Mouse (Mus musculus) A20 (cell line): ENCODE results near the gene Pdzrn3.
A peak's percentile ranks its signal among the peaks of the same experiment; 100 is the strongest.

Experiments used
- DNase-seq: peaks from one replicate; pipeline ENCODE4 v3.0.0-alpha.2; 2011; ENCODE audit warnings: low read depth, low spot score

Gene Pdzrn3

DNA sequence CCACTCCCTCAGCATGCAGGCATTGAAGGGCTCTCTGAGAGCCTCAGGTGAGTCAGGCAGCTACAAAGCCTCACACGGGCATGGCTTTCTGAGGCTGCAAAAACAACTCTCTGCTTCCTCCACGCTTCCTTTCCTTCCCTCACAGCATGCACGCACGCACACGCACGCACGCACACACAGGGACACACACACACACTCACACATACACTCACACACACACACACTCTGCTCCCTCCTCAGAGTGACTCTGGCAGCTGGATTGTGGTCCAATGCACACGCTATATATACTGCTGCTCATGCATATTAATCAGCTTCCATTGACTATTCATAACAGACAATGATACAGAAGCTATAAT, 178.8 kb downstream of the Pdzrn3 start:
- no peak for DNase-seq

GRCm38 (mm10) chr6:101198284-101198942, 179.3 kb downstream of the Pdzrn3 start:
- DNase-seq = no peak

- peak; percentile 66 for DNase-seq
These were observed 180.1 kb downstream of the Pdzrn3 start for GRCm38 (mm10) chr6:101197642-101198041.

GRCm38 (mm10) chr6:101195891-101196290, 181.8 kb downstream of the Pdzrn3 start:
- DNase-seq = no peak

- no peak for DNase-seq
These were observed 183.2 kb downstream of the Pdzrn3 start for GRCm38 (mm10) chr6:101194386-101194925.

- no peak for DNase-seq
These were observed 186.1 kb downstream of the Pdzrn3 start for GRCm38 (mm10) chr6:101191576-101191975.

DNA sequence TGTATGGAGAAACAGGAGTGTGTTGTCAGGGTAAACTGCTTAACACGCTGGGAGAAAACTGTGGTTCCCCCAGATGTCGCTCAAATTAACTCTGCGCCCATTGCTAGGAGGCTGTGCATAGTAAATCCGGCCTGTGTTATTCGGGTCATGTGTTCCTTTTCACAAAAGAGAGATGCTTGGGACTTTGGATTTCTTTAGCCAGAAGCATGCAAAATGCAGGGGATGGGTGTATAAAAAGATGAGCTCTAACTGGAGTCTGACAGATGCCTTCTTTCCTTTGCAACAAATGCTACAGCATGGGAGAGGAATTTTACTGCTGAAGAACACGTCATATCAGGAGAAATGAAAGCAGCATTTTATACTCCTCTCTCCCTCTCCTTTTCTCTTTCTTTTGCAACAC, 190.4 kb downstream of the Pdzrn3 start:
- DNase-seq = no peak

- peak; percentile 81 for DNase-seq
These were observed 190.8 kb downstream of the Pdzrn3 start for GRCm38 (mm10) chr6:101186887-101187286.

DNA sequence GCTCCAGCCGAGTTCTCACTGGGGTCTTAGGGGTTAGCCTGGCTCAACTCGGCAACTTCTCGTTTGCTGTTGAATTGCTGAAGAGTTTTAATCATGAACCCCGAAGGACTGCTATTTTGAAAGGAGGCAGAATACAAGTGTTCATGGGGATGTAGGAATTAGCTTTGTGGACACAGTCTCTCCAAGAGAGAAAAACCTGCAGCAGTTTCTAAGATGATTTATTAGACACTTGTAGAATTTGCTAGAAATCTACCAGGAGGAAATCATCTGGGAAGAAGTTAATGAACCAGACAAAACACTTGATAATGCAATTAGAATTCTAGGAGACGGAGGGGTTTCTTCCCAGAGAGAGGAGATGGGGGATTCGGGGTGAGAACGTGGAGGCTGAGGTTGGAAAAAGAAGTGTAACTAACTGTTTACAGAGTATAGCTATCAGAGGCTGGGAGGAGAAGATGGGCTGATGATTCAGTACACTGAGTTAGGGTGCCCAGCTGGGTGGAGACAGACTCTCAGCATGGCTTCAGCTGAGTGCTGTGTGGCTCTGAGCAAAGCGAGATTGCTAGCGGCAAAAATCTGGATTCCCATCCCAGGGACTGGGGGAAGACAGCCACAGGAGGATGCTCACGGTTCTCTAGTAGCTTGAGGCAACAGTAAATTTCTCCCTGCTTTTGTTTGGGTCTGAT, 193.5 kb downstream of the Pdzrn3 start:
- no peak for DNase-seq

- no peak for DNase-seq
These were observed 207.0 kb downstream of the Pdzrn3 start for GRCm38 (mm10) chr6:101170699-101171098.

DNA sequence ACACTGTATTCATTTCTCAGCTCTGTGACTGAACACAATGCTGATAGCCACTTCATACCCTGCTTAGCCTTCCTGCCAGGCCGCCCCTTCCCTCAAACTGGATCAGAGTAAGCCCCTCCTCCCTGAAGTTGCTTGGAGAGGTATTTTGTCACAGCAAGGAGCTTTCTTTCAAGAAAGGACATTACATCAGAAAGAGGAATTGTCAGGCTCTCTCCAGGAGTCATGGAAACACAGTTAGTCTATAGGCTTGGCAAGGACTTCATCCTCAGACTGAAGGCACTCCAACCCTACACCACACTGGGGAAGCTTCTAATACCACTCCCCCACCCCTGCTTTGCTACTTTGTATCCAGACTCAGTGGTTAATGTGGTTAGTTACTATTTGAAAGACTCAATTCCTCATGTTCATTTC, 224.2 kb downstream of the Pdzrn3 start:
- no peak for DNase-seq

DNA sequence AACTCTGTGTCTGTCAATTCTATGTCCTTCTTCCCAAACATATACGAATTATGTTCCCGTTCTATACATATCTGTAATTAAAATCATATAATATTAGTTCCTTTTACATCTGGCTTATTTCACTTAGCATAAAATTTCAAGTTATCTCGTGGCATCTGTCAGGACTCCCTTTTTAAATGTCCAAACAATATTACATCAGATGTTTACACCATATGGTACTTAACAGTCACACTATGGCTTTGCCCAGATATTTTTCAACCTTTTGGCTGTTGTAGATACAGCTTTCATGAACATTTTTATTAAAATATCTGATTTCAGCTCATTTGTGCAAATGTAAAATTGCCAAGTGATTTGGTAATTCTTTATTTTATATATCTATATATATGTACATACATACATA, 242.3 kb downstream of the Pdzrn3 start:
- DNase-seq = no peak

DNA sequence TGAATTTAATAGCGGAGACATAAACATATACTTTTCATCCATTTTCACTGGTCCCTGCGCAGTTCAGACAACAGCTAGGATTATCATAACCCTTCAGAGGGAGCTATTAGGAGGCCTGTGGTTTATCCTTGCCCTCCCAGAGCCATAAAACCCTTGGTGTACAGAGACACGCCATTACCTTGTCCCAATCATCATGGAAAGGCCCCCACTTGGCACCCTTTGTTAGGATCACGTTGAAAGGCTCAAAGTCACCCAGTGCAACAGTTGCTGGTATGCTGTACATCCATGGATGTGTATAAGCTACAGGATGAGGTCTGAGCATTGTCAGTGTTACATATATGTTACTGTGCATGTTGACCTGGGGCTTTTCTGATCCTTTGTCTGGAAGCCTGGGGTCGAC, 252.3 kb downstream of the Pdzrn3 start:
- no peak for DNase-seq

- no peak for DNase-seq
These were observed 268.7 kb downstream of the Pdzrn3 start for GRCm38 (mm10) chr6:101108951-101109350.

DNA sequence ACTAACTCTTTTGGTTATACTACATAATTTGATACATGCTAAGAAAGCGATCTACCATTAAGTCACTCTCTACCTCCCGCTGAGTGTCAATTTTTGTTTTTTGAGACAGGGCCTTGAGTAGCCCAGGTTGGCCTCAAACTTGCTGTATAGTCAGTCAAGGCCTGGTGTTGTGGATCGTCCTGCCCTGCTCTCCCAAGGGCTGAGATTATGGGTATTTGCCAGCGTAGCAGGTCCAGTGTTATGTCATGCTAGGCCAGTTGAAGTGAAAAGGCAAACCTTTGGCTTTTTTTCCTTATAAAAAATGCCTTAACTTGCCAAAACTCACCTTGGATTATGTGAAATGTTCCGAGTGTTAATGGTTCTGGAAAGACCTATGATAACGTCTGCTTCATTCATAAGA, 274.2 kb downstream of the Pdzrn3 start:
- no peak for DNase-seq

DNA sequence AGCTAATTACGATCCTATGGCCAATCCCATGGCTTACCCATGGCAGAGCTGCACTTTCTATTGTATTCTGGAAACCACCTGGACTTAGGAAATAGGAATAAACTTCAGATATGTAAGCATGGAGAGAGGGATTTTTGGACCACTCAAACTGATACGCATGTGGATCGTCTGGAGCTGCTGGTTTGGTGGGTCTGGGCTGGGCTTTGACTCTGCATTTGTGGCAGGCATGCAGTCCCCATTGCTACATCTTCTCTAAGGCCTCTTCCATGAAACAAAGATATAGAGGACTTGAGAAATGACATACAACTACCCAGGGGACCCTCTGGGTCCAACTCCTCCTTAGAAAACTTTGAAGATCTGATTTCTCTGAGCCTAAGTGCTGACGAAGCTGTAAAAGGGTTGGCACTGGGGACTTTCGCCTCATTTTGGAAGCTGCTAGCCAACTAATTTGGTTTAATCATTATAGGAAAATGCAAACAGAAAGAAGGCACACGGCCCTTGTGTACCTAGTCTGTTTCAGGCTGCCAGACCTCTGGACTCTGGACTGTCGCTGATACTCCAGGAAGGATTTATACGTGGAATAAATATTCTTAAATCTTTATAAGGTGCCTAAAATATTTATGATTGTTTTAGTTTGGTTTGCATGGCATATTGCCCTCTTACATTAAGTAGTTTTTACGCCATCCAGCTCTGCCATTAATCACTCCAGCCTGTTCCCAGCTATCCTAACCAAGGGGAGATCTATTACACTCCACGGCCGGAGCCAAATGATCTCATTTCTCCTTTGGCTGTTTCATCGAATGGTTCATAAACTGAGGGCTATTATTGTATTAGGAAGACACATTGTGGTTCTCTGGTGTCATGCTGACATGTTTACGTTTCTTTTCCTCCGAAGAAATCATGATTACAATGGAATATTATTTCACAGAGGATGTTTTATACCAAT, 275.7 kb downstream of the Pdzrn3 start:
- no peak for DNase-seq
